26 mouse cellular contexts compared by ENCODE assay signal in the genomic region with DNA sequence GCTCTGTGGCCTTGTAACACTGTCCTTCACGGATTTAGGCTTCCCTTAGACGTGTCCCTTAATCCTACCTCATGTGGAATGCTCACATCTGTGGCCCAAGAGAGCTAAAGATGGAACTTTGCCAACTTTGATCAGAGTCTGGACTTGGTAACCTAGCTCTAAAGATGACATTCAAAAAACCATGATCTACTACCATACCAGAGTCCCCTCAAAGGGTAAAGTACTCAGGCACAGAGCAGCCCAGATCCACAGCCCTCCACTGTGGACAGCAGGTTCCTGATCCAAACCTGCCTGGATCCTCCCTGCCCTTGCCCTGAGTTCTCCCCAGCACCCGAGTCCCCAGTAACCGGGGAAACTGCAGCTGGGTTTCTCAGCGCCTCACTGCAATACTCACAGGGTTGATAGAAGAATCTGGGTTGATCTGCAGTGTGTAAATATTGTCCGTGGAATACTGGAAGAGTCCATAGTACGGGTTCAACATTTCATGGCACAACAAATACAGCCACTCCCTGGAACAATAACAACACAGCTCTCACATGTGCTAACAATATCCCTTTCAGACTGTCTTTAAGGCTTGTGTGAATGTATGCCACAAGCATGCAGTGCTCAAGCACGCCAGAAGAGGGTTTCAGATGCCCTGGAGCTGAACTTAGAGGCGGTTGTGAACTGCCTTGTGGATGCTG.
DNase-seq lines count a peak whose midpoint lies in the region; ATAC-seq and TF ChIP-seq lines count a peak whose summit lies in the region.
"Had no signal": no experiment of that assay in that cellular context is flagged by ENCODE, and none has a peak within 500 bp of the region (broad histone marks: within the 10 kb centered on the region; RNA-seq: fewer than 3 reads in every experiment).

No protein-coding gene starts in this region.

- no peaks in the 10 kb centered on the region for H3K79me2 ChIP-seq in MEL (ENCODE audit: control insufficient read depth, insufficient read depth, low read length, poor library complexity)

- ATAC-seq in intestine, postnatal 0 days = no peak
- no peak for ATAC-seq in intestine, embryonic 15.5 days
- peak; percentile 55 for ATAC-seq in liver, embryonic 16.5 days (ENCODE audit: low read depth)
- ATAC-seq: activated CD4-positive, CD25-positive, alpha-beta regulatory T cell, adult 4 months; CD4-positive, CD25-positive, alpha-beta regulatory T cell, adult 4 months; forebrain, embryonic 13.5 days; forebrain, embryonic 16.5 days; hindbrain, embryonic 16.5 days had no signal

- no peak overlapping the region for H3K4me3 ChIP-seq in intestine, postnatal 0 days (ENCODE audit: low read depth, low read length)
- no peak overlapping the region for H3K4me3 ChIP-seq in intestine, embryonic 15.5 days (replicated peaks)
- H3K4me3 ChIP-seq in liver, embryonic 16.5 days (ENCODE audit: low read depth, low read length) = no peak overlapping the region
- H3K4me3 ChIP-seq in MEL (ENCODE audit: control insufficient read depth in 1 of 2, insufficient read depth in 1 of 2, low read depth in 2 of 2, low read length in 2 of 2) = no peak overlapping the region
- H3K4me3 ChIP-seq: forebrain, embryonic 10.5 days; forebrain, embryonic 13.5 days; gastrocnemius, adult 2 months; heart, embryonic 10.5 days; hindbrain, embryonic 10.5 days; hindbrain, embryonic 13.5 days had no signal

- no peaks in the 10 kb centered on the region for H3K4me1 ChIP-seq in intestine, postnatal 0 days (replicated peaks; ENCODE audit: control insufficient read depth, insufficient read depth, low read length)
- no peaks in the 10 kb centered on the region for H3K4me1 ChIP-seq in intestine, embryonic 15.5 days (replicated peaks)
- H3K4me1 ChIP-seq in liver, embryonic 16.5 days (ENCODE audit: control insufficient read depth, low read depth, low read length) = no peaks in the 10 kb centered on the region
- H3K4me1 ChIP-seq in MEL (ENCODE audit: control insufficient read depth in 1 of 2, insufficient read depth in 2 of 2, low read length in 2 of 2) = no peaks in the 10 kb centered on the region
- H3K4me1 ChIP-seq: forebrain, embryonic 10.5 days; forebrain, embryonic 13.5 days; hindbrain, embryonic 10.5 days; hindbrain, embryonic 13.5 days had no signal

- peak; percentile 19; the same call in 1 of the 2 replicates for TF ChIP-seq CTCF in intestine, postnatal 0 days (IDR thresholded peaks at IDR 0.05; ENCODE audit: low read depth)
- no peak; a peak in 1 of 6 replicates for TF ChIP-seq CTCF in MEL (IDR thresholded peaks at IDR 0.05 in 2 of 3, conservative IDR thresholded peaks at IDR 0.05 in 1 of 3; ENCODE audit: control insufficient read depth in 1 of 3, insufficient read depth in 1 of 3, low read depth in 2 of 3, low read length in 3 of 3, poor library complexity in 1 of 3, severe bottlenecking in 1 of 3)

- H3K4me2 ChIP-seq in intestine, postnatal 0 days (replicated peaks; ENCODE audit: low read depth) = no peak overlapping the region
- H3K4me2 ChIP-seq in intestine, embryonic 15.5 days (replicated peaks) = no peak overlapping the region
- no peak overlapping the region for H3K4me2 ChIP-seq in liver, embryonic 16.5 days (ENCODE audit: low read depth, low read length)
- H3K4me2 ChIP-seq: forebrain, embryonic 13.5 days; hindbrain, embryonic 13.5 days had no signal

- WGBS in intestine, postnatal 0 days = 81% methylated on average over 9 of the region's 9 CpGs
- WGBS in intestine, embryonic 15.5 days = 89% methylated on average over 9 of the region's 9 CpGs
- WGBS in liver, embryonic 16.5 days (ENCODE audit: insufficient replicate concordance) = 62% methylated on average over 9 of the region's 9 CpGs
- WGBS in large intestine, adult 2 months = 63% methylated on average over 9 of the region's 9 CpGs

- no peak for DNase-seq in liver
- DNase-seq in MEL (ENCODE audit: low read depth, low spot score) = peak; percentile 9
- peak; percentile 4 for DNase-seq in large intestine, adult 2 months (ENCODE audit: low read depth, low spot score)
- no peak for DNase-seq in embryo, embryonic 10 days (ENCODE audit: low spot score)
- DNase-seq: adrenal gland, adult 8-10 months; adrenal gland, postnatal 25 days; cerebellum, adult 11-12 months; cerebellum, adult 8-10 months; cerebellum, postnatal 10 days; cerebellum, postnatal 36 days; gastrocnemius, adult 2 months; gastrocnemius, postnatal 14 days; heart, adult 18-20 months; heart, postnatal 36 days had no signal

- H3K36me3 ChIP-seq in intestine, postnatal 0 days (ENCODE audit: control insufficient read depth, insufficient read depth) = peaks cover 86% of the 10 kb centered on the region
- H3K36me3 ChIP-seq in intestine, embryonic 15.5 days = peaks cover 45% of the 10 kb centered on the region
- H3K36me3 ChIP-seq in liver, embryonic 16.5 days (ENCODE audit: control insufficient read depth, insufficient read depth) = no peaks in the 10 kb centered on the region; the same call in none of the 2 replicates
- 0 out of 4 replicates have a peak, but pooled peaks cover 0 to 1% of the 10 kb centered on the region in 2 experiments for H3K36me3 ChIP-seq in MEL (ENCODE audit: control insufficient read depth in 1 of 2, insufficient read depth in 2 of 2, low read length in 2 of 2)

- TF ChIP-seq RAD21 in MEL (IDR thresholded peaks at IDR 0.05; ENCODE audit: low read depth, low read length) = no peak

- no peak for TF ChIP-seq POLR2A in MEL (IDR thresholded peaks at IDR 0.05; ENCODE audit: control insufficient read depth in 1 of 2, insufficient read depth in 1 of 2, low read depth in 1 of 2, low read length in 2 of 2, poor library complexity in 1 of 2)

- no peaks in the 10 kb centered on the region for H3K27me3 ChIP-seq in intestine, postnatal 0 days (replicated peaks; ENCODE audit: control insufficient read depth, insufficient read depth, low read length)
- no peaks in the 10 kb centered on the region for H3K27me3 ChIP-seq in intestine, embryonic 15.5 days (replicated peaks)
- no peaks in the 10 kb centered on the region for H3K27me3 ChIP-seq in liver, embryonic 16.5 days (ENCODE audit: control insufficient read depth, insufficient read depth, low read depth, low read length)
- no peaks in the 10 kb centered on the region for H3K27me3 ChIP-seq in MEL (ENCODE audit: control insufficient read depth in 1 of 2, insufficient read depth in 2 of 2, low read length in 2 of 2)
- H3K27me3 ChIP-seq: forebrain, embryonic 13.5 days; hindbrain, embryonic 13.5 days had no signal

- H3K9me3 ChIP-seq in intestine, postnatal 0 days (ENCODE audit: control insufficient read depth) = no peaks in the 10 kb centered on the region
- H3K9me3 ChIP-seq in intestine, embryonic 15.5 days = no peaks in the 10 kb centered on the region
- no peaks in the 10 kb centered on the region for H3K9me3 ChIP-seq in liver, embryonic 16.5 days (replicated peaks; ENCODE audit: control insufficient read depth, low read length)
- H3K9me3 ChIP-seq in MEL (replicated peaks; ENCODE audit: insufficient read depth, low read length) = no peaks in the 10 kb centered on the region
- H3K9me3 ChIP-seq: forebrain, embryonic 10.5 days; forebrain, embryonic 13.5 days; hindbrain, embryonic 13.5 days had no signal

- no peak overlapping the region for H3K27ac ChIP-seq in intestine, postnatal 0 days (ENCODE audit: low read depth, low read length)
- H3K27ac ChIP-seq in intestine, embryonic 15.5 days = no peak overlapping the region
- H3K27ac ChIP-seq in liver, embryonic 16.5 days (ENCODE audit: low read length) = peak overlapping the region; percentile 6; the same call in 1 of the 2 replicates
- H3K27ac ChIP-seq in MEL (ENCODE audit: control insufficient read depth, low read depth, low read length) = no peak overlapping the region
- H3K27ac ChIP-seq: forebrain, embryonic 10.5 days; forebrain, embryonic 13.5 days; gastrocnemius, adult 2 months; heart, embryonic 10.5 days; hindbrain, embryonic 10.5 days; hindbrain, embryonic 13.5 days had no signal

- TF ChIP-seq EP300 in MEL (IDR thresholded peaks at IDR 0.05; ENCODE audit: low read depth in 1 of 2, low read length in 2 of 2) = no peak

- H3K9ac ChIP-seq in intestine, postnatal 0 days (ENCODE audit: low read depth, low read length) = no peak overlapping the region
- no peak overlapping the region for H3K9ac ChIP-seq in intestine, embryonic 15.5 days
- no peak overlapping the region for H3K9ac ChIP-seq in liver, embryonic 16.5 days (ENCODE audit: low read depth, low read length)
- no peak overlapping the region for H3K9ac ChIP-seq in MEL (ENCODE audit: control insufficient read depth, low read depth, low read length, poor library complexity, severe bottlenecking)
- H3K9ac ChIP-seq: forebrain, embryonic 13.5 days; hindbrain, embryonic 13.5 days had no signal

TF ChIP-seq in MEL, 35 proteins besides CTCF, POLR2A, EP300 and RAD21:
- TF ChIP-seq MAX (IDR thresholded peaks at IDR 0.05; ENCODE audit: low read length) (no peak), MEF2A (IDR thresholded peaks at IDR 0.05; ENCODE audit: extremely low read depth, insufficient replicate concordance, low read depth, low read length, poor library complexity, severe bottlenecking) (no peak), GATA1 (IDR thresholded peaks at IDR 0.05; ENCODE audit: low read depth, low read length) (no peak), USF1 (IDR thresholded peaks at IDR 0.05; ENCODE audit: low read depth, low read length) (no peak), ZC3H11A (IDR thresholded peaks at IDR 0.05; ENCODE audit: low read depth, low read length) (no peak), MYB (IDR thresholded peaks at IDR 0.05; ENCODE audit: low read depth, low read length) (no peak), ZNF384 (IDR thresholded peaks at IDR 0.05; ENCODE audit: low read depth, low read length) (no peak), ETS1 (IDR thresholded peaks at IDR 0.05; ENCODE audit: low read depth, low read length) (no peak), ELF1 (IDR thresholded peaks at IDR 0.05; ENCODE audit: low read depth, low read length) (no peak), ZMIZ1 (IDR thresholded peaks at IDR 0.05; ENCODE audit: low read depth, low read length) (no peak)

Comparison
In these comparisons a context has a peak if more than half of its experiments do, and no peak if none do; other contexts are left out.
1. DNase-seq: peak in MEL (single experiment) and large intestine, adult 2 months (single experiment); none in liver (single experiment) and embryo, embryonic 10 days (single experiment).